Comparison of ENCODE assay signal across 8 mouse cellular contexts in genomic region chr16:24566277-24566676, GRCm38 (mm10).
DNase-seq lines count a peak whose midpoint lies in the region; ATAC-seq and TF ChIP-seq lines count a peak whose summit lies in the region.

No protein-coding gene starts in this region.

- intact Hi-C loops in gastrocnemius, postnatal 14 days (cut with DNase I; ENCODE audit: low total_unique reads) = loop anchor here (10.0 kb wide), 1 partner anchor 61 kb away; no protein-coding TSS in a partner anchor

- H3K27ac ChIP-seq in limb, embryonic 13.5 days = peak overlapping the region; percentile 45; the same call in 1 of the 2 replicates
- no peak overlapping the region for H3K27ac ChIP-seq in forebrain, postnatal 0 days (ENCODE audit: low read depth, low read length)

- H3K4me1 ChIP-seq in limb, embryonic 13.5 days = peaks cover 45% of the 10 kb centered on the region
- peaks cover 5% of the 10 kb centered on the region; the same call in 1 of the 2 replicates for H3K4me1 ChIP-seq in forebrain, postnatal 0 days (ENCODE audit: insufficient read depth)

- peak; percentile 14 for DNase-seq in embryo, embryonic 10 days (ENCODE audit: low spot score)
- no peak for DNase-seq in embryo, embryonic 9.5 days (ENCODE audit: extremely low spot score)
- DNase-seq in 3T3-L1 (ENCODE audit: low read depth, low spot score) = peak; percentile 92
- peak; percentile 23 for DNase-seq in gastrocnemius, postnatal 14 days
- DNase-seq in layer of hippocampus, adult 9-11 months = no peak
- no peak for DNase-seq in forebrain, postnatal 0 days
- no peak for DNase-seq in cerebellum, adult 11-12 months

- H3K27me3 ChIP-seq in limb, embryonic 13.5 days = no peaks in the 10 kb centered on the region
- no peaks in the 10 kb centered on the region for H3K27me3 ChIP-seq in forebrain, postnatal 0 days (ENCODE audit: insufficient read depth, low read length)

- 17% methylated on average over 3 of the region's 3 CpGs for WGBS in limb, embryonic 13.5 days
- 66% methylated on average over 3 of the region's 3 CpGs for WGBS in forebrain, postnatal 0 days

- H3K4me2 ChIP-seq in limb, embryonic 13.5 days (replicated peaks) = no peak overlapping the region
- no peak overlapping the region for H3K4me2 ChIP-seq in forebrain, postnatal 0 days (ENCODE audit: low read depth)

- H3K9me3 ChIP-seq in limb, embryonic 13.5 days = no peaks in the 10 kb centered on the region
- H3K9me3 ChIP-seq in forebrain, postnatal 0 days (ENCODE audit: low read length) = no peaks in the 10 kb centered on the region

- no peak overlapping the region for H3K4me3 ChIP-seq in limb, embryonic 13.5 days
- H3K4me3 ChIP-seq in forebrain, postnatal 0 days (ENCODE audit: low read depth, low read length) = no peak overlapping the region

- no peaks in the 10 kb centered on the region; the same call in 1 of the 2 replicates for H3K36me3 ChIP-seq in limb, embryonic 13.5 days
- no peaks in the 10 kb centered on the region for H3K36me3 ChIP-seq in forebrain, postnatal 0 days (ENCODE audit: insufficient read depth)

- H3K9ac ChIP-seq in limb, embryonic 13.5 days = no peak overlapping the region
- H3K9ac ChIP-seq in forebrain, postnatal 0 days = no peak overlapping the region

- peak; percentile 86 for ATAC-seq in limb, embryonic 13.5 days (ENCODE audit: low FRiP score, low read depth)
- no peak for ATAC-seq in forebrain, postnatal 0 days

- TF ChIP-seq CTCF in forebrain, postnatal 0 days (IDR thresholded peaks at IDR 0.05; ENCODE audit: low read depth) = no peak

Comparison
In these comparisons a context has a peak if more than half of its experiments do, and no peak if none do; other contexts are left out.
1. DNase-seq: peak in embryo, embryonic 10 days (single experiment), 3T3-L1 (single experiment) and gastrocnemius, postnatal 14 days (single experiment); none in embryo, embryonic 9.5 days (single experiment), layer of hippocampus, adult 9-11 months (single experiment), forebrain, postnatal 0 days (single experiment) and cerebellum, adult 11-12 months (single experiment).